Mouse (Mus musculus) liver, adult 2 months (tissue): ENCODE data around the gene A4galt. TPM values are rescaled to one million over a fixed set of nuclear protein-coding genes. Genes with fewer than 3 reads are reported as not detected.

Experiments used
- DNase-seq: peaks from one replicate; pipeline ENCODE4 v3.0.0-alpha.2; 2011; ENCODE audit warnings: low read depth, low spot score; ENCODE audit errors: extremely low read depth
- H3K27ac ChIP-seq: fragments of 200-500 bp; replicated peaks from 2 replicates; pipeline ENCODE4 v1.5.1; 2012; ENCODE audit warnings: low read depth, mild to moderate bottlenecking, control low read depth, inconsistent platforms, low read length; ENCODE audit not compliant: insufficient read depth
- H3K27me3 ChIP-seq: fragments of 200-500 bp; 2 replicates; pipeline ENCODE4 v1.6.1; 2012; ENCODE audit warnings: mild to moderate bottlenecking, moderate library complexity, low read length, inconsistent platforms; ENCODE audit not compliant: control insufficient read depth, insufficient read depth
- H3K36me3 ChIP-seq: fragments of 200-500 bp; 2 replicates; pipeline ENCODE4 v1.6.1; 2012; ENCODE audit warnings: low read length, inconsistent platforms; ENCODE audit not compliant: control insufficient read depth, insufficient read depth
- H3K4me1 ChIP-seq: fragments of 200-500 bp; 2 replicates; pipeline ENCODE4 v1.6.1; 2011; ENCODE audit warnings: low read length; ENCODE audit not compliant: control insufficient read depth, insufficient read depth
- H3K4me3 ChIP-seq: fragments of 200-500 bp; 2 replicates; pipeline ENCODE4 v1.5.1; 2011; ENCODE audit warnings: low read depth, mild to moderate bottlenecking, control low read depth, low read length, moderate library complexity; ENCODE audit not compliant: insufficient read depth
- H3K79me2 ChIP-seq: fragments of 200-500 bp; 2 replicates; pipeline ENCODE4 v1.6.1; 2012; ENCODE audit warnings: inconsistent platforms, mild to moderate bottlenecking, low read length, moderate library complexity; ENCODE audit not compliant: control insufficient read depth, insufficient read depth
- H3K9ac ChIP-seq: fragments of 200-500 bp; 2 replicates; pipeline ENCODE4 v1.6.1; 2012; ENCODE audit warnings: low read depth, mild to moderate bottlenecking, control low read depth, inconsistent platforms, low read length
- CTCF ChIP-seq: fragments of 200-500 bp; IDR thresholded peaks from 2 replicates; pipeline ENCODE4 v1.5.1; 2011; ENCODE audit warnings: low read depth, low read length, control low read depth
- POLR2A ChIP-seq: fragments of 200-500 bp; IDR thresholded peaks from 2 replicates; pipeline ENCODE4 v1.6.1; 2011; ENCODE audit warnings: low read length, control low read depth; ENCODE audit not compliant: insufficient read depth; ENCODE audit errors: extremely low read depth
- WGBS: fragments of 180-500 bp; shearing (Covaris S2); methylation state at CpG from one replicate; pipeline ENCODE4 v1.1.7; 2018; 5-methylcytosine and 5-hydroxymethylcytosine counted together
- polyA plus RNA-seq: library from polyadenylated mRNA; depleted of rRNA; stranded (reverse); fragments of >200 nt; gene quantifications from 2 replicates; pipeline ENCODE4 v1.2.3, GENCODE M21; 2012; rRNA removed
- total RNA-seq: library from RNA; depleted of rRNA; stranded (reverse); fragments of >200 nt; gene quantifications from 2 replicates; pipeline ENCODE4 v1.2.3, GENCODE M21; 2014; rRNA removed

A4galt gene
- total and polyA plus RNA-seq, 2 experiments = 0.28 to 0.46 TPM

DNA sequence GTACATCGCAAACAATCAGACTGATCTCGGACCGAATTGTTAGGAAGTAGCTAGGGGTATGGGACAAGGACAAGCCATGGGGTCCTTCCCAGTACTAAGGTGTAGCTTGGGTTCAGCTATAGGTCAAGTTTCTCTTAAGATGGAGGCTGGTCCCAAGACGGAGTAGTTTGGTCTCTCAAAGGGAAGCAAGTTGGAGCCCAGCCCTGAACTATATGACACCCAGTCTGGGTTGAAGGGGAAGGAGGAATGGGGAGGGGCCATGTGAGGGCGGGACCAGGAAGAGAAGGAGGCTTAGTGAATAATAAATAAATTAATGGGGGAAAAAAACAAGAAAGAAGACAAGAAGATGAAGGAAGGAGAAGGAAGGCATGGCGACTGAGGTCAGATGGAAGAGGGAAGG lies 71.6 kb downstream of the A4galt start:
- H3K27ac ChIP-seq = no peak overlapping the region
- no peaks in the 10 kb centered on the region for H3K4me1 ChIP-seq
- DNase-seq = no peak
- H3K79me2 ChIP-seq = no peaks in the 10 kb centered on the region
- TF ChIP-seq POLR2A (no peak), CTCF (no peak)
- no peaks in the 10 kb centered on the region for H3K27me3 ChIP-seq
- H3K36me3 ChIP-seq = no peaks in the 10 kb centered on the region
- 91% methylated on average over 6 of the region's 6 CpGs for WGBS
- H3K4me3 ChIP-seq = no peak overlapping the region
- H3K9ac ChIP-seq = no peak overlapping the region

Other genes starting within 250 kb of the A4galt start
- 1.1 and 1.5 TPM in 2 replicates for gene Nfam1, start 218.5 kb downstream of the A4galt start, total RNA-seq
- gene Nfam1, start 218.5 kb downstream of the A4galt start, polyA plus RNA-seq = 1.8 and 3.2 TPM in 2 replicates
- gene Serhl, start 162.3 kb downstream of the A4galt start, total RNA-seq = 51.6 and 58.1 TPM in 2 replicates
- 59.6 and 80.6 TPM in 2 replicates for gene Serhl, start 162.3 kb downstream of the A4galt start, polyA plus RNA-seq
- gene Rrp7a, start 129.0 kb downstream of the A4galt start, total RNA-seq = 9.1 and 19.3 TPM in 2 replicates
- 44.1 and 44.7 TPM in 2 replicates for gene Rrp7a, start 129.0 kb downstream of the A4galt start, polyA plus RNA-seq
- gene Poldip3, start 102.4 kb downstream of the A4galt start, total RNA-seq = 21.6 and 24.8 TPM in 2 replicates
- 25.5 and 34.6 TPM in 2 replicates for gene Poldip3, start 102.4 kb downstream of the A4galt start, polyA plus RNA-seq
- gene Cyb5r3, start 79.2 kb downstream of the A4galt start, total RNA-seq = 155 TPM in 2 replicates
- 424 and 500 TPM in 2 replicates for gene Cyb5r3, start 79.2 kb downstream of the A4galt start, polyA plus RNA-seq
- gene Arfgap3, start 98.5 kb upstream of the A4galt start, total RNA-seq = 4.7 and 6.8 TPM in 2 replicates
- gene Arfgap3, start 98.5 kb upstream of the A4galt start, polyA plus RNA-seq = 5.7 and 9.0 TPM in 2 replicates
- gene Pacsin2, start 212.8 kb upstream of the A4galt start, total RNA-seq = 34.0 and 34.9 TPM in 2 replicates
- gene Pacsin2, start 212.8 kb upstream of the A4galt start, polyA plus RNA-seq = 28.9 and 29.1 TPM in 2 replicates